Mouse (Mus musculus): Measurements from ENCODE around the gene Ppp1r21. TPM values are rescaled to one million over a fixed set of nuclear protein-coding genes. Genes with fewer than 3 reads are reported as not detected.

Gene Ppp1r21
- polyA plus RNA-seq, 1 experiment from 2014 or later = 10.4 TPM

GRCm38 (mm10) chr17:88498090-88498682, 31.7 kb upstream of the Ppp1r21 start:
- WGBS = 85% methylated on average over 5 of the region's 5 CpGs
- TF ChIP-seq EP300 (optimal IDR thresholded peaks at IDR 0.05) = no peak
- TF ChIP-seq CTCF (IDR thresholded peaks at IDR 0.05; ENCODE audit: low read depth) = no peak
- Histone ChIP-seq H3K9ac (ENCODE audit: low read length) (no peak overlapping the region), H3K4me3 (ENCODE audit: low read depth, low read length) (no peak overlapping the region), H3K4me1 (replicated peaks; ENCODE audit: control insufficient read depth, insufficient read depth) (no peaks in the 10 kb centered on the region), H3K36me3 (ENCODE audit: control insufficient read depth, insufficient read depth, low read length) (no peaks in the 10 kb centered on the region), H3K9me3 (ENCODE audit: control insufficient read depth, low read length) (no peaks in the 10 kb centered on the region), H3K4me2 (replicated peaks; ENCODE audit: low read depth) (no peak overlapping the region), H3K27me3 (ENCODE audit: control insufficient read depth, insufficient read depth, low read length) (no peaks in the 10 kb centered on the region), H3K27ac (replicated peaks) (no peak overlapping the region)
- ATAC-seq (ENCODE audit: low FRiP score, low TSS enrichment) (no peak), DNase-seq (ENCODE audit: low spot score) (no peak)

- no peak for ATAC-seq (ENCODE audit: low FRiP score, low TSS enrichment)
- Histone ChIP-seq H3K36me3 (ENCODE audit: control insufficient read depth, insufficient read depth, low read length) (no peaks in the 10 kb centered on the region), H3K4me1 (replicated peaks; ENCODE audit: control insufficient read depth, insufficient read depth) (no peaks in the 10 kb centered on the region), H3K4me2 (replicated peaks; ENCODE audit: low read depth) (no peak overlapping the region), H3K27me3 (ENCODE audit: control insufficient read depth, insufficient read depth, low read length) (no peaks in the 10 kb centered on the region), H3K27ac (replicated peaks) (no peak overlapping the region), H3K9ac (ENCODE audit: low read length) (no peak overlapping the region), H3K9me3 (ENCODE audit: control insufficient read depth, low read length) (no peaks in the 10 kb centered on the region), H3K4me3 (ENCODE audit: low read depth, low read length) (no peak overlapping the region)
- WGBS = 93% methylated on average over 13 of the region's 13 CpGs
- no peak for DNase-seq (ENCODE audit: low spot score)
- no peak for TF ChIP-seq CTCF (IDR thresholded peaks at IDR 0.05; ENCODE audit: low read depth)
Measured at GRCm38 (mm10) chr17:88504056-88504455, 25.9 kb upstream of the Ppp1r21 start.

GRCm38 (mm10) chr17:88505275-88505723, 24.6 kb upstream of the Ppp1r21 start:
- Histone ChIP-seq H3K4me1 (replicated peaks; ENCODE audit: control insufficient read depth, insufficient read depth) (no peaks in the 10 kb centered on the region), H3K27ac (replicated peaks) (no peak overlapping the region), H3K4me3 (ENCODE audit: low read depth, low read length) (no peak overlapping the region), H3K9ac (ENCODE audit: low read length) (no peak overlapping the region), H3K36me3 (ENCODE audit: control insufficient read depth, insufficient read depth, low read length) (no peaks in the 10 kb centered on the region), H3K27me3 (ENCODE audit: control insufficient read depth, insufficient read depth, low read length) (no peaks in the 10 kb centered on the region), H3K9me3 (ENCODE audit: control insufficient read depth, low read length) (no peaks in the 10 kb centered on the region), H3K4me2 (replicated peaks; ENCODE audit: low read depth) (no peak overlapping the region)
- no peak for TF ChIP-seq EP300 (optimal IDR thresholded peaks at IDR 0.05)
- no peak for TF ChIP-seq CTCF (IDR thresholded peaks at IDR 0.05; ENCODE audit: low read depth)
- no peak for ATAC-seq (ENCODE audit: low FRiP score, low TSS enrichment)
- 47% methylated on average over 10 of the region's 10 CpGs for WGBS
- no peak for DNase-seq (ENCODE audit: low spot score)

- H3K9ac ChIP-seq (ENCODE audit: low read length) = no peak overlapping the region
- no peak for DNase-seq (ENCODE audit: low spot score)
- no peak overlapping the region for H3K4me2 ChIP-seq (replicated peaks; ENCODE audit: low read depth)
- H3K27ac ChIP-seq (replicated peaks) = no peak overlapping the region
- H3K4me1 ChIP-seq (replicated peaks; ENCODE audit: control insufficient read depth, insufficient read depth) = no peaks in the 10 kb centered on the region
- no peaks in the 10 kb centered on the region for H3K27me3 ChIP-seq (ENCODE audit: control insufficient read depth, insufficient read depth, low read length)
- H3K9me3 ChIP-seq (ENCODE audit: control insufficient read depth, low read length) = no peaks in the 10 kb centered on the region
- TF ChIP-seq EP300 (optimal IDR thresholded peaks at IDR 0.05) = no peak
- ATAC-seq (ENCODE audit: low FRiP score, low TSS enrichment) = no peak
- H3K36me3 ChIP-seq (ENCODE audit: control insufficient read depth, insufficient read depth, low read length) = no peaks in the 10 kb centered on the region
- WGBS = 92% methylated on average over 15 of the region's 15 CpGs
- no peak overlapping the region for H3K4me3 ChIP-seq (ENCODE audit: low read depth, low read length)
Measured at GRCm38 (mm10) chr17:88505941-88506340, 24.0 kb upstream of the Ppp1r21 start.

GRCm38 (mm10) chr17:88507376-88507775, 22.5 kb upstream of the Ppp1r21 start:
- 87% methylated on average over 10 of the region's 10 CpGs for WGBS
- no peak overlapping the region for H3K9ac ChIP-seq (ENCODE audit: low read length)
- H3K4me3 ChIP-seq (ENCODE audit: low read depth, low read length) = no peak overlapping the region
- H3K36me3 ChIP-seq (ENCODE audit: control insufficient read depth, insufficient read depth, low read length) = no peaks in the 10 kb centered on the region
- H3K4me2 ChIP-seq (replicated peaks; ENCODE audit: low read depth) = no peak overlapping the region
- TF ChIP-seq EP300 (optimal IDR thresholded peaks at IDR 0.05) (no peak), CTCF (IDR thresholded peaks at IDR 0.05; ENCODE audit: low read depth) (no peak)
- H3K4me1 ChIP-seq (replicated peaks; ENCODE audit: control insufficient read depth, insufficient read depth) = no peaks in the 10 kb centered on the region
- H3K9me3 ChIP-seq (ENCODE audit: control insufficient read depth, low read length) = no peaks in the 10 kb centered on the region
- DNase-seq (ENCODE audit: low spot score) (no peak), ATAC-seq (ENCODE audit: low FRiP score, low TSS enrichment) (no peak)
- H3K27ac ChIP-seq (replicated peaks) = no peak overlapping the region
- no peaks in the 10 kb centered on the region for H3K27me3 ChIP-seq (ENCODE audit: control insufficient read depth, insufficient read depth, low read length)

GRCm38 (mm10) chr17:88508846-88509508, 20.9 kb upstream of the Ppp1r21 start:
- ATAC-seq (ENCODE audit: low FRiP score, low TSS enrichment) (peak; percentile 92), DNase-seq (ENCODE audit: low spot score) (peak; percentile 93)
- Histone ChIP-seq H3K4me2 (replicated peaks; ENCODE audit: low read depth) (peak overlapping the region; percentile 54), H3K4me3 (ENCODE audit: low read depth, low read length) (peak overlapping the region; percentile 10; the same call in 1 of the 2 replicates), H3K27me3 (ENCODE audit: control insufficient read depth, insufficient read depth, low read length) (no peaks in the 10 kb centered on the region), H3K36me3 (ENCODE audit: control insufficient read depth, insufficient read depth, low read length) (no peaks in the 10 kb centered on the region), H3K9me3 (ENCODE audit: control insufficient read depth, low read length) (no peaks in the 10 kb centered on the region), H3K4me1 (replicated peaks; ENCODE audit: control insufficient read depth, insufficient read depth) (no peaks in the 10 kb centered on the region), H3K9ac (ENCODE audit: low read length) (peak overlapping the region; percentile 61), H3K27ac (replicated peaks) (peak overlapping the region; percentile 90)
- no peak for TF ChIP-seq CTCF (IDR thresholded peaks at IDR 0.05; ENCODE audit: low read depth)
- TF ChIP-seq EP300 (optimal IDR thresholded peaks at IDR 0.05) = no peak
- 18% methylated on average over 12 of the region's 12 CpGs for WGBS
